Mouse (Mus musculus): ENCODE data around the gene Olfr979.
"Not testable (repeated sequence)": the region's sequence is repeated elsewhere in the genome, so short reads cannot be mapped to it uniquely, and the experiment has no call there.

Gene Olfr979

GRCm38 (mm10) chr9:40003365-40003764, at the start of gene Olfr979:
Gene Olfr979, minus strand, starts transcription at chr9:40003465.
- no peak for DNase-seq (ENCODE audit: low spot score in 2 of 2)

GRCm38 (mm10) chr9:40050138-40050537, 46.9 kb upstream of the Olfr979 start:
- DNase-seq (ENCODE audit: low spot score in 2 of 2), result no peak

- no peak for DNase-seq (ENCODE audit: low spot score in 2 of 2)
Observed at GRCm38 (mm10) chr9:40021164-40021563, 17.9 kb upstream of the Olfr979 start, which contains the start of gene Olfr981. Gene Olfr981, plus strand, starts transcription at chr9:40021464.

GRCm38 (mm10) chr9:40009482-40009881, 6.2 kb upstream of the Olfr979 start, which contains the start of gene Olfr980:
Gene Olfr980, minus strand, starts transcription at chr9:40009582.
- DNase-seq (ENCODE audit: low spot score in 2 of 2), result no peak

- DNase-seq (ENCODE audit: low spot score in 2 of 2), result no peak
Observed at GRCm38 (mm10) chr9:39991813-39992212, 11.5 kb downstream of the Olfr979 start, which contains the start of gene Olfr978. Gene Olfr978, plus strand, starts transcription at chr9:39992113.

- not testable (repeated sequence) for DNase-seq (ENCODE audit: low spot score in 2 of 2)
Observed at GRCm38 (mm10) chr9:39976581-39977145, 26.6 kb downstream of the Olfr979 start.

- DNase-seq (ENCODE audit: low spot score in 2 of 2), result not testable (repeated sequence)
Observed at GRCm38 (mm10) chr9:39961033-39961432, 42.2 kb downstream of the Olfr979 start, which contains the start of gene Olfr976. Gene Olfr976, minus strand, starts transcription at chr9:39961133.

GRCm38 (mm10) chr9:39951946-39952345, 51.3 kb downstream of the Olfr979 start, which contains the start of gene Olfr975:
Gene Olfr975, minus strand, starts transcription at chr9:39952046.
- DNase-seq (ENCODE audit: low spot score in 2 of 2), result no peak

All from cerebellum, postnatal 4 days (tissue).